Mouse (Mus musculus): Measurements from ENCODE around the gene Gm5741. TPM values are rescaled to one million over a fixed set of nuclear protein-coding genes. Genes with fewer than 3 reads are reported as not detected.

The Gm5741 gene
- not detected for polyA plus RNA-seq (2017; shearing (Covaris generic))

GRCm38 (mm10) chr8:85067982-85068381, at the start of gene Gm5741:
Gene Gm5741, minus strand, starts transcription at chr8:85067982.

DNA sequence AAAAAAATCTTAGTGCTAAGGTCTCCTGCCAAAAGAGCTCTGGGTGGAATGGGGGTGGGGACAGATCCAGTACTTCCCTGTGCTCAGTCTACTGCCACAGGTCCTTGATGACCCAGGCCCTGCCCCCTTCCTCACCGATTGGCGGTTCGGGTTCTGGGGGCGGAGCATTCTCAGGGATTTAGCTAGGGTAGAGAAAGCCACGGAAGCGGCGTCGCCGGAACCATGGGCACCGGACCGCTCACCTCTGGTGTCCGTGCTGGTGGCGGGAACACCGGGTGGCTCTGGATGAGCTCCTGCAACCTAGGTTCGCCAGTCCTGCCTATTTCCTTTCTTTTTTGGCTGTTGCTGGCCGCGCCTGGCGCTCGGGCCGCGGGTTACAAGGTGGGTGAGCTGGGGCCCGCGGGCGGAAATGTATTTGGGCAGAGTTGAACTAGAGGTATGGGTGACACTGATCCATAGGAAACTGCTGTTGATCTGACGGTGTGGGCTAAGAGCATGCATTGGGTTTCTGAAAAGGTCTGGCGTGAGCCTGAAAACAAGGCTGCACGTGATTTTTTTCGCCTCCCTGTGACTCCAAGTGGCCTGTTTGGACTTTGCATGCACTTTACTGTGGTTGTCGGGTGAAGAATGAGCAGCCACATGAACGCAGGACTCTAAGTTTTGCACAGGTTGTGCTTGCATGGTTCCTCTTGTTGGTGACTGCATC, 15.5 kb upstream of the Gm5741 start, which contains the start of gene Man2b1:
TSS of gene Man2b1 (plus strand) at position 163 of the 706 bp plus-strand sequence.

DNA sequence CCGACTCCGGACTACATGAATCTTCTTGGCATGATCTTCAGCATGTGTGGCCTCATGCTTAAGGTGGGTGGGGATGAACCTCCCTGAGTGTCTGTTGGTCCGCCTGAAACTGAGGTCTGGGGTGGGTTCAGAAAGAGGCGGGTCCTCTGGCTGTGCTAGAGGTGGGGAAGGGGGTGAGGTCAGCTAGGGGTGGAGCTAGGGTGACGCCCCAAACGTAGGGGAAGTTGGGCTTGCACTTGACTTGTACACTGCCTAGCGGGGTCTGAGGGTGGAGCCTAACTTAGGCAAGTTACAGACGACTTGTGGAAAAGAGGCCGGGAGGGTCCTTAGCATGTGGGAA, 13.4 kb upstream of the Gm5741 start, which contains the start of gene Wdr83:
TSS of gene Wdr83 (minus strand) at position 91 of the 340 bp plus-strand sequence.

GRCm38 (mm10) chr8:85080532-85081215, 12.9 kb upstream of the Gm5741 start, which contains the start of gene Wdr83os:
Gene Wdr83os, plus strand, starts transcription at chr8:85080740.

GRCm38 (mm10) chr8:85071514-85072281, 3.9 kb upstream of the Gm5741 start, which contains the start of gene Dhps:
Gene Dhps, plus strand, starts transcription at chr8:85071757.

GRCm38 (mm10) chr8:85059879-85060616, 7.7 kb downstream of the Gm5741 start, which contains the start of gene Fbxw9:
Gene Fbxw9, plus strand, starts transcription at chr8:85060055.

DNA sequence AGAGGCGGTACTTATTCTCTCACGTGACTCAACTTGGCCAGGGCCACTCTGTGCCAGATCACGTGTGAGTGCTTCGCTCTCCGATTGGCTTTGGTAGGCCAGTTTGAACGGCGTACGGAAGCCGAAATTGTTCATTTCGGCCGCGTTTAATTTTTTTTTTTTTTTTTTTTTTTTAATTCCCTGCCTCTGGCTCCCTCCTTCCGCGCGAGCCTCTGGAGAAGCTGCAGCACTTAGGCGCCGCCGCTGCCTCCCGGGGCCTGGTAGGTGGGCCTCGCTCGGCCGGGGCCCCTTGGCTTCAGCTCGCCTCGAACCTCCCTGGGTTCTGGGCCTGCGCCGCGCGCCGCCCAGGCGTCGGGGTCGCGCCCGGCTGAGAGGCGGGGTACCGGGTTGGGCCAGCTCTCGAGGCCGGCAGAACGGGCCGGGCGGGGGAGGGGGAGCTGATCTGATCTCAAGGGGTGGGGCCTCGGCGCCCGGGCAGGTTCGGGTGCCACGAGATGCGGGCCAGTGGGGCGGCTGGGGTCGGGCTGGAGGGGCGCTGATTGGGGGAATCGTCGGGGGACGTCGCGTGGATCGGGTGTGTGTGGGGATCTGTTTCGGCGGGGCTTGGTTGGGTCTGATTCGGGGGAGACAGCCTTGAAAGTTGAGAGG, 30.9 kb downstream of the Gm5741 start, which contains the start of gene Tnpo2:
TSS of gene Tnpo2 (plus strand) at position 198 of the 648 bp plus-strand sequence.

GRCm38 (mm10) chr8:85026670-85027515, 40.9 kb downstream of the Gm5741 start, which contains the start of gene Trir:
Gene Trir, plus strand, starts transcription at chr8:85026823.

DNA sequence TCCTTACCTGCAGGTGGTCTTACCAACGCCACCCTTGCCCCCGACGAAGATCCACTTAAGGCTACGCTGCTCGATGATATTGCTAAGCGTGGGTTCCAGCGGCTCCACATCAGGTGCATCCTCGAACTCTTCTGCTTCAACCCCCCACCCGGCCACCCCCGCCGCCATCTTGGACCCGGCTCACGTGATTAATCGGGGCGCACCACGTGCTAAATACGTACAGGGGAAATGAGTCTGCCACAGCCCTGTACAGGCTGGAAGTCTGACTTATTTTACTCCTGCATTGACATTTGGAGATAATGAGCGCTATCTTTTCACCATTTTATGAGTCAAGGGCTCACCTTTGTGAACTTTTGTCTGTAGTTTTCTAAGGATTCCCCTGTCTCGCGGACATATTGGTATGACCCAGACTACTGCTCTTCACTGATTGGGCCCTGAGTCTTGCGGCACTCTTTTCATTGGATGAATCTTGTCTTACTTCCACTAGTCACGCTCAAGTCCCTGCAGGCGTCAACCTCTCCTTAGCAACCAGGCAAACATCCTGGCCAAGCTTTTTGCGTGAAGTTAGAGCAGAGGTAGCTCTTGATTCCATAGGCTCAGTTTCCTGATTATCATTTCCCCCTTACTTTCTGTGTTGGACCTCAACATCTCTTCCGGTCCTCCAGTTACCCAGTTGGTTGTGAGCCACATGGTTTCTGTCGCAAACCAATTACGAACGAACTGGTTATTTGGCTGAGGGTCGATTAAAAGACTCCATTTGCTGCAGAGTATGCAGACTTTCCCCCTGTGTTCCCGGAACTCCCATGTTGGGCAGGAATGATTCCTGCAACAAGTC, 42.5 kb downstream of the Gm5741 start, which contains the start of gene Asna1:
TSS of gene Asna1 (minus strand) at position 184 of the 835 bp plus-strand sequence.

Other genes starting within 250 kb of the Gm5741 start
- 1.7 TPM for gene Dand5, start 245.2 kb downstream of the Gm5741 start, polyA plus RNA-seq (2017; shearing (Covaris generic))
- gene Gadd45gip1, start 236.5 kb downstream of the Gm5741 start, polyA plus RNA-seq (2017; shearing (Covaris generic)) = 25.6 TPM
- 153 TPM for gene Rad23a, start 227.3 kb downstream of the Gm5741 start, polyA plus RNA-seq (2017; shearing (Covaris generic))
- 394 TPM for gene Calr, start 221.0 kb downstream of the Gm5741 start, polyA plus RNA-seq (2017; shearing (Covaris generic))
- 96.7 TPM for gene Farsa, start 211.0 kb downstream of the Gm5741 start, polyA plus RNA-seq (2017; shearing (Covaris generic))
- 3.5 TPM for gene Syce2, start 195.9 kb downstream of the Gm5741 start, polyA plus RNA-seq (2017; shearing (Covaris generic))
- 25.9 TPM for gene Gcdh, start 174.1 kb downstream of the Gm5741 start, polyA plus RNA-seq (2017; shearing (Covaris generic))
- 0.30 TPM for gene Klf1, start 166.1 kb downstream of the Gm5741 start, polyA plus RNA-seq (2017; shearing (Covaris generic))
- gene Dnase2a, start 159.4 kb downstream of the Gm5741 start, polyA plus RNA-seq (2017; shearing (Covaris generic)) = 4.9 TPM
- 0.39 TPM for gene Mast1, start 130.6 kb downstream of the Gm5741 start, polyA plus RNA-seq (2017; shearing (Covaris generic))
- not detected for gene Rtbdn, start 121.0 kb downstream of the Gm5741 start, polyA plus RNA-seq (2017; shearing (Covaris generic))
- gene Gm49661, start 98.5 kb downstream of the Gm5741 start, polyA plus RNA-seq (2017; shearing (Covaris generic)) = not detected
- gene Prdx2, start 98.4 kb downstream of the Gm5741 start, polyA plus RNA-seq (2017; shearing (Covaris generic)) = 93.0 TPM
- gene Rnaseh2a, start 98.2 kb downstream of the Gm5741 start, polyA plus RNA-seq (2017; shearing (Covaris generic)) = 63.4 TPM
- 2,774 TPM for gene Junb, start 89.3 kb downstream of the Gm5741 start, polyA plus RNA-seq (2017; shearing (Covaris generic))
- gene Hook2, start 77.4 kb downstream of the Gm5741 start, polyA plus RNA-seq (2017; shearing (Covaris generic)) = 12.8 TPM
- gene Best2, start 53.5 kb downstream of the Gm5741 start, polyA plus RNA-seq (2017; shearing (Covaris generic)) = not detected
- gene Asna1, start 42.7 kb downstream of the Gm5741 start, polyA plus RNA-seq (2017; shearing (Covaris generic)) = 22.6 TPM
- gene Trir, start 41.2 kb downstream of the Gm5741 start, polyA plus RNA-seq (2017; shearing (Covaris generic)) = 180 TPM
- 27.8 TPM for gene Tnpo2, start 31.1 kb downstream of the Gm5741 start, polyA plus RNA-seq (2017; shearing (Covaris generic))
- 4.1 TPM for gene Fbxw9, start 7.9 kb downstream of the Gm5741 start, polyA plus RNA-seq (2017; shearing (Covaris generic))
- gene Dhps, start 3.8 kb upstream of the Gm5741 start, polyA plus RNA-seq (2017; shearing (Covaris generic)) = 99.9 TPM
- 114 TPM for gene Wdr83os, start 12.8 kb upstream of the Gm5741 start, polyA plus RNA-seq (2017; shearing (Covaris generic))
- 18.4 TPM for gene Wdr83, start 13.3 kb upstream of the Gm5741 start, polyA plus RNA-seq (2017; shearing (Covaris generic))
- 109 TPM for gene Man2b1, start 15.3 kb upstream of the Gm5741 start, polyA plus RNA-seq (2017; shearing (Covaris generic))
- gene Zfp791, start 55.1 kb upstream of the Gm5741 start, polyA plus RNA-seq (2017; shearing (Covaris generic)) = not detected
- gene Cks1brt, start 83.9 kb upstream of the Gm5741 start, polyA plus RNA-seq (2017; shearing (Covaris generic)) = not detected
- gene Olfr371, start 158.0 kb upstream of the Gm5741 start, polyA plus RNA-seq (2017; shearing (Covaris generic)) = not detected
- gene Orc6, start 231.7 kb upstream of the Gm5741 start, polyA plus RNA-seq (2017; shearing (Covaris generic)) = 38.4 TPM
- 83.2 TPM for gene Vps35, start 231.8 kb upstream of the Gm5741 start, polyA plus RNA-seq (2017; shearing (Covaris generic))